ENCODE assay signal across 25 mouse cellular contexts in genomic region chr11:59068433-59068832, GRCm38 (mm10).
DNase-seq lines count a peak whose midpoint lies in the region; ATAC-seq and TF ChIP-seq lines count a peak whose summit lies in the region.
"Had no signal": no experiment of that assay in that cellular context is flagged by ENCODE, and none has a peak within 500 bp of the region (broad histone marks: within the 10 kb centered on the region; RNA-seq: fewer than 3 reads in every experiment).

No protein-coding gene starts in this region.

- no peak for TF ChIP-seq POLR2A in brain, embryonic 14.5 days (IDR thresholded peaks at IDR 0.05; ENCODE audit: borderline replicate concordance, extremely low read depth, insufficient read depth, insufficient read length, poor library complexity, severe bottlenecking)
- no peak for TF ChIP-seq POLR2A in cerebellum, adult 2 months (IDR thresholded peaks at IDR 0.05; ENCODE audit: borderline replicate concordance, insufficient read depth, low read length)

- H3K9ac ChIP-seq in hindbrain, embryonic 11.5 days (ENCODE audit: low read depth, low read length) = no peak overlapping the region
- no peak overlapping the region for H3K9ac ChIP-seq in hindbrain, embryonic 16.5 days (ENCODE audit: low read depth, low read length)
- H3K9ac ChIP-seq in midbrain, embryonic 14.5 days (replicated peaks; ENCODE audit: low read length) = no peak overlapping the region
- H3K9ac ChIP-seq: embryonic facial prominence, embryonic 15.5 days; heart, embryonic 13.5 days; hindbrain, embryonic 14.5 days had no signal

- DNase-seq in embryo, embryonic 10.5 days (ENCODE audit: low spot score) = peak; percentile 3
- no peak for DNase-seq in embryo, embryonic 9.5 days (ENCODE audit: extremely low spot score)
- peak; percentile 1 for DNase-seq in hindbrain, embryonic 11.5 days (ENCODE audit: low spot score)
- DNase-seq in midbrain, embryonic 10.5 days (ENCODE audit: low spot score) = no peak
- DNase-seq in midbrain, embryonic 14.5 days = no peak
- peak; percentile 1 for DNase-seq in brain, embryonic 14.5 days (ENCODE audit: low read depth)
- DNase-seq in cerebellum, adult 2 months = no peak
- DNase-seq: adrenal gland, adult 8-10 months; adrenal gland, postnatal 36 days; B cell, adult 2 months; cerebellum, adult 11-12 months; cerebellum, adult 9-11 months; cerebellum, postnatal 36 days; gastrocnemius, adult 2 months; gastrocnemius, postnatal 25 days; heart, postnatal 36 days had no signal

- no peak overlapping the region for H3K4me2 ChIP-seq in hindbrain, embryonic 11.5 days (replicated peaks; ENCODE audit: low read depth, low read length)
- H3K4me2 ChIP-seq in hindbrain, embryonic 16.5 days (ENCODE audit: low read length) = no peak overlapping the region
- no peak overlapping the region for H3K4me2 ChIP-seq in midbrain, embryonic 14.5 days (ENCODE audit: low read length)
- H3K4me2 ChIP-seq: embryonic facial prominence, embryonic 15.5 days; heart, embryonic 13.5 days; hindbrain, embryonic 14.5 days had no signal

- no peaks in the 10 kb centered on the region for H3K4me1 ChIP-seq in hindbrain, embryonic 11.5 days (replicated peaks; ENCODE audit: control insufficient read depth, insufficient read depth, low read length)
- H3K4me1 ChIP-seq in hindbrain, embryonic 16.5 days (ENCODE audit: control insufficient read depth, insufficient read depth, low read depth, low read length) = no peaks in the 10 kb centered on the region
- H3K4me1 ChIP-seq in midbrain, embryonic 10.5 days = peaks cover 17% of the 10 kb centered on the region
- no peaks in the 10 kb centered on the region for H3K4me1 ChIP-seq in midbrain, embryonic 14.5 days (ENCODE audit: control insufficient read depth, insufficient read depth, low read length)
- H3K4me1 ChIP-seq in cerebellum, adult 2 months (ENCODE audit: control insufficient read depth, insufficient read depth, low read length) = no peaks in the 10 kb centered on the region
- H3K4me1 ChIP-seq: embryonic facial prominence, embryonic 15.5 days had no signal

- no peaks in the 10 kb centered on the region for H3K36me3 ChIP-seq in hindbrain, embryonic 11.5 days (ENCODE audit: control insufficient read depth, insufficient read depth, low read length)
- no peaks in the 10 kb centered on the region for H3K36me3 ChIP-seq in hindbrain, embryonic 16.5 days (ENCODE audit: control insufficient read depth, insufficient read depth, low read length)
- H3K36me3 ChIP-seq in midbrain, embryonic 10.5 days = no peaks in the 10 kb centered on the region
- no peaks in the 10 kb centered on the region for H3K36me3 ChIP-seq in midbrain, embryonic 14.5 days (ENCODE audit: control insufficient read depth, insufficient read depth, low read length)
- H3K36me3 ChIP-seq: embryonic facial prominence, embryonic 15.5 days had no signal

- H3K9me3 ChIP-seq in hindbrain, embryonic 11.5 days (ENCODE audit: control insufficient read depth, low read length) = no peaks in the 10 kb centered on the region
- H3K9me3 ChIP-seq in hindbrain, embryonic 16.5 days (ENCODE audit: control insufficient read depth, low read length) = no peaks in the 10 kb centered on the region
- H3K9me3 ChIP-seq in midbrain, embryonic 10.5 days (replicated peaks) = no peaks in the 10 kb centered on the region
- no peaks in the 10 kb centered on the region for H3K9me3 ChIP-seq in midbrain, embryonic 14.5 days (ENCODE audit: control insufficient read depth, low read length)
- H3K9me3 ChIP-seq: embryonic facial prominence, embryonic 15.5 days; heart, embryonic 13.5 days had no signal

- H3K4me3 ChIP-seq in hindbrain, embryonic 11.5 days (ENCODE audit: low read depth, low read length) = no peak overlapping the region
- no peak overlapping the region for H3K4me3 ChIP-seq in hindbrain, embryonic 16.5 days (ENCODE audit: low read length)
- H3K4me3 ChIP-seq in midbrain, embryonic 10.5 days = no peak overlapping the region
- H3K4me3 ChIP-seq in midbrain, embryonic 14.5 days (replicated peaks; ENCODE audit: low read depth, low read length) = no peak overlapping the region
- no peak overlapping the region for H3K4me3 ChIP-seq in cerebellum, adult 2 months (replicated peaks; ENCODE audit: insufficient read depth, low read depth, low read length)
- H3K4me3 ChIP-seq: embryonic facial prominence, embryonic 15.5 days; erythroblast, embryonic 14.5 days; gastrocnemius, adult 2 months; heart, embryonic 13.5 days had no signal

- no peak for ATAC-seq in hindbrain, embryonic 11.5 days (ENCODE audit: low FRiP score)
- no peak for ATAC-seq in hindbrain, embryonic 16.5 days
- no peak for ATAC-seq in midbrain, embryonic 14.5 days (ENCODE audit: low FRiP score, low TSS enrichment)
- ATAC-seq: CD4-positive, CD25-positive, alpha-beta regulatory T cell, adult 4 months; forebrain, embryonic 16.5 days; intestine, embryonic 16.5 days; Patski had no signal

- no peak for TF ChIP-seq CTCF in brain, embryonic 14.5 days (IDR thresholded peaks at IDR 0.05; ENCODE audit: borderline replicate concordance, extremely low read depth, insufficient read depth, insufficient read length)
- TF ChIP-seq CTCF in cerebellum, adult 2 months (IDR thresholded peaks at IDR 0.05; ENCODE audit: borderline replicate concordance, insufficient read depth, low read depth, low read length) = no peak

- no peaks in the 10 kb centered on the region for H3K27me3 ChIP-seq in hindbrain, embryonic 11.5 days (ENCODE audit: control insufficient read depth, insufficient read depth, low read length)
- H3K27me3 ChIP-seq in hindbrain, embryonic 16.5 days (replicated peaks; ENCODE audit: control insufficient read depth, insufficient read depth, low read length) = no peaks in the 10 kb centered on the region
- no peaks in the 10 kb centered on the region for H3K27me3 ChIP-seq in midbrain, embryonic 10.5 days (ENCODE audit: low read depth, poor library complexity, severe bottlenecking)
- H3K27me3 ChIP-seq in midbrain, embryonic 14.5 days (ENCODE audit: control insufficient read depth, insufficient read depth, low read length) = no peaks in the 10 kb centered on the region
- H3K27me3 ChIP-seq in cerebellum, adult 2 months (ENCODE audit: control insufficient read depth, insufficient read depth, low read length) = no peaks in the 10 kb centered on the region
- H3K27me3 ChIP-seq: embryonic facial prominence, embryonic 15.5 days; heart, embryonic 13.5 days had no signal

- 33% methylated on average over 1 of the region's 1 CpGs for WGBS in hindbrain, embryonic 11.5 days
- 24% methylated on average over 1 of the region's 1 CpGs for whole genome bisulfite sequencing in hindbrain, embryonic 16.5 days
- WGBS in midbrain, embryonic 10.5 days = 18% methylated on average over 1 of the region's 1 CpGs
- 10% methylated on average over 1 of the region's 1 CpGs for WGBS in midbrain, embryonic 14.5 days
- 44% methylated on average over 1 of the region's 1 CpGs for WGBS in cerebellum, adult 2 months

- no peak overlapping the region for H3K27ac ChIP-seq in hindbrain, embryonic 11.5 days (ENCODE audit: low read depth, low read length)
- H3K27ac ChIP-seq in hindbrain, embryonic 16.5 days (ENCODE audit: low read depth, low read length) = no peak overlapping the region
- H3K27ac ChIP-seq in midbrain, embryonic 10.5 days (replicated peaks) = peak overlapping the region; percentile 65
- no peak overlapping the region for H3K27ac ChIP-seq in midbrain, embryonic 14.5 days (replicated peaks; ENCODE audit: low read depth, low read length)
- H3K27ac ChIP-seq in cerebellum, adult 2 months (ENCODE audit: insufficient read depth, low read length) = no peak overlapping the region
- H3K27ac ChIP-seq: embryonic facial prominence, embryonic 15.5 days; heart, embryonic 13.5 days; hindbrain, embryonic 14.5 days had no signal

Comparison
In these comparisons a context has a peak if more than half of its experiments do, and no peak if none do; other contexts are left out.
1. DNase-seq: peak in embryo, embryonic 10.5 days (single experiment), hindbrain, embryonic 11.5 days (single experiment) and brain, embryonic 14.5 days (single experiment); none in embryo, embryonic 9.5 days (single experiment), midbrain, embryonic 10.5 days (single experiment), midbrain, embryonic 14.5 days (single experiment) and cerebellum, adult 2 months (0 of 2).